Mouse (Mus musculus) brain, embryonic 14.5 days (tissue): ENCODE measurements around the gene Tspyl3.

Source experiments
- CTCF ChIP-seq: fragments of 200-500 bp; IDR thresholded peaks from 2 replicates; pipeline ENCODE4 v1.5.1; 2012; ENCODE audit warnings: inconsistent platforms, mild to moderate bottlenecking, moderate library complexity, borderline replicate concordance; ENCODE audit not compliant: insufficient read depth, insufficient read length; ENCODE audit errors: extremely low read depth
- POLR2A ChIP-seq: fragments of 200-500 bp; IDR thresholded peaks from 2 replicates; pipeline ENCODE4 v1.6.1; 2012; ENCODE audit warnings: mild to moderate bottlenecking, inconsistent platforms, borderline replicate concordance; ENCODE audit not compliant: poor library complexity, insufficient read depth, insufficient read length, severe bottlenecking; ENCODE audit errors: extremely low read depth

- TF ChIP-seq CTCF = no peak
- peak; percentile 21; the same call in 1 of the 2 replicates for TF ChIP-seq POLR2A
Observed at GRCm38 (mm10) chr2:153224946-153225594, at the start of gene Tspyl3.
